Mouse (Mus musculus) hindbrain, embryonic 10.5 days (tissue): ENCODE data around the gene Wwp2. TPM values are rescaled to one million over a fixed set of nuclear protein-coding genes. Genes with fewer than 3 reads are reported as not detected.
"Not testable (repeated sequence)": the region's sequence is repeated elsewhere in the genome, so short reads cannot be mapped to it uniquely, and the experiment has no call there.

Experiments used
- DNase-seq: peaks from one replicate; pipeline ENCODE4 v3.0.0-alpha.2; 2017; ENCODE audit warnings: low spot score
- H3K27ac ChIP-seq: fragments of 300-500 bp; sonication (generic); 2 replicates; pipeline ENCODE4 v1.5.1; 2016; ENCODE audit warnings: mild to moderate bottlenecking, moderate library complexity
- H3K27me3 ChIP-seq: fragments of 300-500 bp; sonication (generic); 2 replicates; pipeline ENCODE4 v1.6.1; 2016; ENCODE audit warnings: mild to moderate bottlenecking; ENCODE audit not compliant: poor library complexity, insufficient read depth, severe bottlenecking
- H3K36me3 ChIP-seq: fragments of 300-500 bp; sonication (generic); 2 replicates; pipeline ENCODE4 v1.6.1; 2016; ENCODE audit warnings: mild to moderate bottlenecking, moderate library complexity
- H3K4me1 ChIP-seq: fragments of 300-500 bp; sonication (generic); replicated peaks from 2 replicates; pipeline ENCODE4 v1.6.1; 2016; ENCODE audit warnings: mild to moderate bottlenecking
- H3K4me3 ChIP-seq: fragments of 300-500 bp; sonication (generic); 2 replicates; pipeline ENCODE4 v1.5.1; 2016; ENCODE audit warnings: mild to moderate bottlenecking, moderate library complexity
- H3K9me3 ChIP-seq: fragments of 300-500 bp; sonication (generic); 2 replicates; pipeline ENCODE4 v1.6.1; 2016; ENCODE audit warnings: mild to moderate bottlenecking, moderate library complexity
- WGBS: fragments of 180-500 bp; shearing (Covaris S2); methylation state at CpG from one replicate; pipeline ENCODE4 v1.1.7; 2016; 5-methylcytosine and 5-hydroxymethylcytosine counted together
- polyA plus RNA-seq: library from polyadenylated mRNA; unstranded; fragments of >200 nt; fragmentation: Nextera tagmentation; extraction: Ambion mirVana; gene quantifications from 2 replicates; pipeline ENCODE4 v1.2.1, GENCODE M21; 2016

Gene Wwp2
- polyA plus RNA-seq, 1 experiment from 2014 or later = 64.6 TPM

DNA sequence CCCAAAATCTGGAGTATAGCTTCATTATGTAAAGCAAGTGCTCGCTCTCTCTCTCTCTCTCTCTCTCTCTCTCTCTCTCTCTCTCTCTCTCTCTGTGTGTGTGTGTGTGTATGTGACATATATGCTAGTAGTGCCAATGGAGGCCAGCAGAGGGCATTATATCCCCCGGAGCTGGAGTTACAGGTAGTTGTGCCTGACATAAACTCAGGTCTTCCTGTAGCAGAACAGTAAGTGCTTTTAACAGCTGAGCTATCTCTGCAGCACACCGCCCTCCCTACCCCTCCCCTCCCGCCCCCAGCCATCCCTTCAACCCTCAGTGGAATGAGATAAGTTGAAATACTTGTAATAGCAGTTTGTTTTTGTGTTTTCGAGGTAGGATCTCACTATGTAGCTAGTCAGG lies 30.5 kb downstream of the Wwp2 start:
- Histone ChIP-seq H3K4me3 (no peak overlapping the region), H3K27ac (no peak overlapping the region), H3K4me1 (peaks cover 12% of the 10 kb centered on the region), H3K27me3 (no peaks in the 10 kb centered on the region), H3K9me3 (no peaks in the 10 kb centered on the region), H3K36me3 (peaks cover 86% of the 10 kb centered on the region)
- no peak for DNase-seq
- WGBS = 93% methylated on average over 5 of the region's 5 CpGs

DNA sequence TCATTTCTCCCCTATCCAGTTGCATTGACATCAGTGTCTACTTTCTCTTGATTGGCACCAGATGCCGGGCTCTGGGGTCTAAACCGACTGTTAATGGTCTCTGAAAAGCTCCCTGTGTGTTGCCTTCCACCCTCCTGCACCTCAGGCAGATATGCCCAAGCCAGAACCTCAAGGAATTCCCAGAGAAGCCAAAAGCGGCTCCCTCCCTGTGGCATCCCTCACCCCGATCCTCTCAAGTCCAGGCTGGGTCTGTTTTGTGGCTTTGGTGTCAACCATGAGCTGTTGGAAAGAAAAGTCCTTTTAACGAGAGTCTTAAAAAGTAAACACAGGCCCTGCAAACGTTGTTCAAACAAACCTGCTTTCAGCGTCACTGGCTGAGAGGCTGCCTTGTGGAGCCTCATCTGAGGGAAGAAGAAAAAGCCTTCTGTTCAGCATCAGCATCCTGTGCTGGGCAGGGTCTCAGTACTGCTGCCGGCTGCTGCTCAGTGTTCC lies 32.7 kb downstream of the Wwp2 start:
- Histone ChIP-seq H3K4me1 (peaks cover 12% of the 10 kb centered on the region), H3K27me3 (no peaks in the 10 kb centered on the region), H3K4me3 (no peak overlapping the region), H3K9me3 (no peaks in the 10 kb centered on the region), H3K27ac (peak overlapping the region; percentile 72), H3K36me3 (peaks cover 77% of the 10 kb centered on the region)
- 59% methylated on average over 8 of the region's 8 CpGs for WGBS
- peak; percentile 38 for DNase-seq

DNA sequence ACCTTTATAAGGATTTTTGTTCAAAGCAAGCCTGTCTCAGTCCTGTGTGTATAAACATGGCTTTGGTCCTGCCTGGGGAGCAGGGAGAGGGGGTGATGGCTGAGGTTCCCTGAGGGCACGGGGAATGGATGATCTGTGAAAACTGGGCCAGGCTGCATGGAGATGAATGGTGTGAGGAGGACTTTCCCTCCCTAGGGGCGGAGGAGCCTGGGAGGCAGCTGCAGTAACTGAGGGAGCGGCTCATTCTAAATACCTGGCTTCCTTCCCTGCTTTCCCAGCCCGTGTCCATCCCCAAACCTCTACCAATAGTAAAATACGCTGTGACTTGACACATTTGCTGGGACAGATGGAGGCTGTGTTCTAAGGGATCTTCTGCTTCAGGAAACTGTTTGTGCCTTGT lies 34.1 kb downstream of the Wwp2 start:
- DNase-seq = no peak
- Histone ChIP-seq H3K27ac (no peak overlapping the region), H3K4me3 (no peak overlapping the region), H3K27me3 (no peaks in the 10 kb centered on the region), H3K9me3 (no peaks in the 10 kb centered on the region), H3K36me3 (peaks cover 69% of the 10 kb centered on the region), H3K4me1 (peaks cover 12% of the 10 kb centered on the region)
- 84% methylated on average over 5 of the region's 5 CpGs for WGBS

DNA sequence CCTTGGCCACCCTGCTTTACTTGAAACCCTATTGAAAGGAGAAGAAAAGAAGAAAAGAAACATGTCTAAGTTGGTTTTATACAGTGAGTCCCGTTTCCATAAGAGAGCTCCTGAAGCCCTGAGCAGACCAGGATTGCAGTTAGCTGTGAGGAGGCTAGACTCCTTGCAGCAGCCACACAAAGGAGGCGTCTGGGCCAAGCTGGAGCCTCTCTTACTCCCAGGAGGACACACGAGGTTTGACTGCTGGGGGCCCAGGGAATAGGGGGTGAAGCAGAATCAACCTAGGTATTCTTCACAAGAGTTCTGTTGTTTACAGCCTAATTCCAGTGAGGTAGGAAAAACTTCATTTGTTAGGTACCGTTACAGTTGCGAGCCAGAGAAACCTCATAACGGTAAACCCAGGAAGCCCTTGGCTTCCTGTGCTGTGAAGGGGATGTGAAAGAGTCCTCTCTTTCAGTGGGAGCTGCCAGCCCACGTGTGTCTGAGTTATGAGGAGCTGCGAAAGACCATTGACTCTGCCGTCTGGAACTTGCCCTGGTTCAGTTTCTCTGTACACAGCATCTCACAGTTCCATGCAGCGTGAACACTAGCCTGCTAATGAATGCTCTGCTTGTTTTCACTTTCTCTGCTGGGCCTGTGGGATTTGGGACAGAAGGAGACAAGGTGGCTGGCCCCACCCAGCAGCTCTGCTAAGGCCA lies 36.4 kb downstream of the Wwp2 start:
- no peak overlapping the region for H3K4me3 ChIP-seq
- peaks cover 60% of the 10 kb centered on the region for H3K36me3 ChIP-seq
- WGBS = 70% methylated on average over 10 of the region's 10 CpGs
- no peaks in the 10 kb centered on the region for H3K27me3 ChIP-seq
- H3K9me3 ChIP-seq = no peaks in the 10 kb centered on the region
- DNase-seq = no peak
- H3K27ac ChIP-seq = peak overlapping the region; percentile 46; the same call in 1 of the 2 replicates
- peaks cover 12% of the 10 kb centered on the region for H3K4me1 ChIP-seq

DNA sequence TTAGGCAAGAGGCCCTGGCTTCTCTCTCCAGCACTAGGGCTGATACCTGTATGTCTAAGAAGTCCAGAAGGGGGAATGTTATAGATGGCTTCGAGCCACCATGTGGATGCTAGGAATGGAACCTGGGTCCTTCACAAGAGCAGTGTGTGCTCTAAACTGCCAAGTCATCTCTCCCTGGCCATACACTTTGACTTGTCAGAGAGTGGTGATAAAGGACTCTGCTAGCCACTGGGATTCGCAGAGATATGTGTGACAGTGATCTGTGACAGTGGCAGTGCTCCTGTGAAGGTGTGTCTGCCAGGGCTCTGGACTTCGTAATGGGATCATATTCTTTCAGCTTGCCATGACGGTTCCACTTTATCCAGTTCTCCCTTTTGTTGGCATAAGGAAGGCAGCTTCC lies 37.2 kb downstream of the Wwp2 start:
- H3K36me3 ChIP-seq = peaks cover 53% of the 10 kb centered on the region
- WGBS = 90% methylated on average over 4 of the region's 4 CpGs
- DNase-seq = no peak
- no peaks in the 10 kb centered on the region for H3K9me3 ChIP-seq
- H3K4me3 ChIP-seq = no peak overlapping the region
- H3K4me1 ChIP-seq = peaks cover 8% of the 10 kb centered on the region; the same call in 1 of the 2 replicates
- H3K27ac ChIP-seq = no peak overlapping the region
- H3K27me3 ChIP-seq = no peaks in the 10 kb centered on the region

DNA sequence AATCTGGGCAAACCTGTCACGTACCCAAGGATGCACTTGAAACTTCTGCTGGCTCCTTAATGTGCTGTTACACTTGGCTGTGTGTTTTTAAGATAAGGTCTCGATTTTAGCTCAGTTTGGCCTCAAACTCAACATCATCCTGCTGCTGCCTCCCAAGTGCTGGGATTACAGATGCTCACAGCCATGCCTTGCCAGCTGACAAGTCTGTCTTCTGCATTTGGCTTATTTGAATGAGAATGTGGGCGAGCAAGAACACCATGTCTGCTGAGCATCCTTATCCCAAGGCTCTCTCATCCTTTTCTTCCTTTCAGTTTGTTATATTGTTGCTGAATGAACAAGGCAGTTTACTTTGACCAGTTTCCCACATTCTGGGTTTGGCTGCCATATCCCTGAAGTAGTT lies 39.4 kb downstream of the Wwp2 start:
- no peaks in the 10 kb centered on the region for H3K9me3 ChIP-seq
- no peaks in the 10 kb centered on the region for H3K27me3 ChIP-seq
- no peaks in the 10 kb centered on the region; the same call in 1 of the 2 replicates for H3K4me1 ChIP-seq
- 89% methylated on average over 3 of the region's 3 CpGs for WGBS
- H3K36me3 ChIP-seq = peaks cover 48% of the 10 kb centered on the region
- no peak for DNase-seq
- no peak overlapping the region for H3K4me3 ChIP-seq
- no peak overlapping the region for H3K27ac ChIP-seq

DNA sequence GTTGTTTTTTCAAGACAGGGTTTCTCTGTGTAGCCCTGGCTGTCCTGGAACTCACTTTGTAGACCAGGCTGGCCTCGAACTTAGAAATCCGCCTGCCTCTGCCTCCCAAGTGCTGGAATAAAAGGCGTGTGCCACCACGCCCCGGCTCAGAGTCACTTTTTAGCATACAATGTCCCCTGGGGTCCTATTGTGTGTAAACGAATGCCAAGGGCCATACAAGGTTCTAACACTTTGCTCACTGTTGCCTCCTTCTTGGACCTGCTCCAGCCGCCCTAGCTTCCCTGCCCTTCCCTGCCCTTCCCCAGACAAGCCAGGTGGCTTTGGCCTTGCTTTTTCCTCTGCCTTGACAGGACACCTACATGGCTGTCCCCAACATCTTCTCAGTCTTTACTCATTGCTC lies 40.6 kb downstream of the Wwp2 start:
- H3K4me1 ChIP-seq, DNase-seq, H3K9me3 ChIP-seq, H3K4me3 ChIP-seq, H3K27me3 ChIP-seq, H3K27ac ChIP-seq: not testable (repeated sequence)
- H3K36me3 ChIP-seq = peaks cover 50% of the 10 kb centered on the region
- WGBS = 85% methylated on average over 7 of the region's 7 CpGs

DNA sequence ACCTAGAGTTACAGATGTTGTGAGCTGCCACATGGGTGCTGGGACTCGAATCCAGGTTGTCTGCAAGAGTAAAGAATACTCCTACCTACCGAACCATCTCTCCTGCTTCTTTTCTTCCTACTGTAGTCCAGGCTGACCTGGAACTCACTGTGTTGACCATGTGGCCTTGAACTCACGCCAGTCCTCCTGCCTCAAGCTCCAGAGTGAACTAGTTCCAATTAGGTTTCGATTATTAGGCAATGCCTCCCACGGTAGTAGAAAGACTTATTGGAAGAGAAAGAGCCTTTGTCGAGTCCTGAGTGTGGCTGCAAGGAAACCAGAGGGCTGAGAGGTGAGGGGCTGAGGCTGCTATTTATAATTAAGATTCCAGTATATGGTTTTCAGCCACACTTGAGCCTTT lies 42.6 kb downstream of the Wwp2 start:
- WGBS = 87% methylated on average over 6 of the region's 6 CpGs
- H3K27me3 ChIP-seq = no peaks in the 10 kb centered on the region
- no peaks in the 10 kb centered on the region for H3K9me3 ChIP-seq
- no peak for DNase-seq
- H3K4me1 ChIP-seq = no peaks in the 10 kb centered on the region
- H3K4me3 ChIP-seq = no peak overlapping the region
- H3K36me3 ChIP-seq = peaks cover 47% of the 10 kb centered on the region
- no peak overlapping the region for H3K27ac ChIP-seq

DNA sequence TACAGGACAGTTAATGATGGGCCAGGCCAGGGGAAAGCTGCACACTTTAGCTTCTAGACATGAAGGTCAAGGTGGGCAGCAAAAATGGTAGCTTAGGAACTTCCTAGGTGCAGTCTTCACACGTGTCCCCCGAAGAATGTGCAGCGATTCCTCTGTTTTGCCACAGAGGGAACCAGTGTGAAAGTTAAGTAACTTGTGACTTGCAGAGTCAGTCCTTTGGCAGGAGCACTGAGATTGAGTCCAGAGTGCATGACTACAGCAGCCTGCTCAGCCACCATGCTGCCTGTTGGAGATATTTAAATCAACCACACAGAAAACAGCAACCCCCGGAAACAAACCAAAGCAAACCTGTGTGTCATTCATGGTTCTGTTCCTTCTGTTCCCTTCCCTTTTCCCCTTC lies 44.3 kb downstream of the Wwp2 start:
- Histone ChIP-seq H3K9me3 (no peaks in the 10 kb centered on the region), H3K4me3 (no peak overlapping the region), H3K4me1 (no peaks in the 10 kb centered on the region), H3K27me3 (no peaks in the 10 kb centered on the region), H3K27ac (no peak overlapping the region), H3K36me3 (peaks cover 52% of the 10 kb centered on the region)
- DNase-seq = no peak
- 94% methylated on average over 4 of the region's 4 CpGs for WGBS

DNA sequence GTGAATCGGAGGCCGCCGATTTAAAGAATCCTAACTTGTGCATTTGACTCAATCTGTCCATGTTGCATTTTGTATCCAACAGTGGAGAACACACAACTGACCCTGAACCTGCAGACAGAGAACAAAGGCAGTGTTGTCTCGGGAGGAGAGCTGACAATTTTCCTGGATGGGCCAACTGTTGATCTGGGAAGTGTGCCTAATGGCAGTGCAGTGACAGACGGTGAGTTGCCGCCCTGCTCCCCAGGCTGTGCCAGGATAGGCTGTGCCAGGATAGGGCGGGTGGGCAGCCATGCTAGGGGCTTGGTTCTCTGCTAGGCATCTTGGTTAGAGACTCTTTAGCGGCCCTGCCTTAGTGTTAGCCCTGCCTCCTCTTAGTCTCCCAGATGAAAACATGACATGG lies 47.1 kb downstream of the Wwp2 start:
- no peak for DNase-seq
- no peak overlapping the region for H3K27ac ChIP-seq
- WGBS = 85% methylated on average over 8 of the region's 8 CpGs
- H3K9me3 ChIP-seq = no peaks in the 10 kb centered on the region
- H3K27me3 ChIP-seq = no peaks in the 10 kb centered on the region
- no peak overlapping the region for H3K4me3 ChIP-seq
- peaks cover 58% of the 10 kb centered on the region for H3K36me3 ChIP-seq
- no peaks in the 10 kb centered on the region for H3K4me1 ChIP-seq

DNA sequence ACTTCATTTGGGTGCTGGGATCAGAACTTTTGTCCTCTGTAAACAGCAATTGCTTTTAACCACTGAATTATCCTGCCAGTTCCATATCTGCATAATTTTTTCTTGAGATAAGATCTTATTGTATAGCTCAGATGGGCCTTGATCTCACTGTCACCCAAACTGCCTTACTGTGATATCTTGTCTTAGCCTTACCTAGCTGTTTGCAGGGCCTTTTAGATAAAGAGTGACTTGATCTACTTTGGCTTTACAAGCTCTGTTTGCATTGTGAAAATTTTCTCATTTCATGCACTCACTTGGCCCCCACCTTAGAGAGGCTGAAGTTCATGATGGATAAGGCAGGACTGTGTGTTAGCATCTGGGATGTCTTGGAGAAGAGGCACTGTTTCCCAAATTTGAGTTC lies 48.8 kb downstream of the Wwp2 start:
- Histone ChIP-seq H3K4me3 (no peak overlapping the region), H3K36me3 (peaks cover 49% of the 10 kb centered on the region), H3K9me3 (no peaks in the 10 kb centered on the region), H3K27me3 (no peaks in the 10 kb centered on the region), H3K4me1 (peaks cover 13% of the 10 kb centered on the region; the same call in 1 of the 2 replicates), H3K27ac (no peak overlapping the region)
- DNase-seq = no peak

DNA sequence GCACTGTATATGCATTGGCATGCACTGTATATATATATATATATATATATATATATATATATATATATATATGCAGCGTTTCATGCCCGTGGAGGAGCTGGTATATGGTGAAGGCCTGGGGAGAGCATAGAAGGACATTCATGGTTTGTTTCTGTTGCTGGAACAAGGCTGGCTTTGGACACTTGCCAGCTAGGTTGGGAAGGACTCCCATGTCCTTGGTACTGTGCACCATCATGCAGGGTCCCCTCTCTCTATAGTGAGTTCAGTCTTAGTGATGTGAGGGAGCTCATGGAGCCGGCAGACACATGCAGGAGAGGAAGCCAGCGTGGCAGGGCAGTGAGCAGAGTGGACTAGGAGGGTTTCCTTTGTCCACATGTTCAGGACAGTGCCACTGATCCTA lies 52.4 kb downstream of the Wwp2 start:
- H3K27ac ChIP-seq = 0 out of 2 replicates have a peak overlapping the region, but pooled peaks have one; percentile 53
- H3K9me3 ChIP-seq = no peaks in the 10 kb centered on the region

DNA sequence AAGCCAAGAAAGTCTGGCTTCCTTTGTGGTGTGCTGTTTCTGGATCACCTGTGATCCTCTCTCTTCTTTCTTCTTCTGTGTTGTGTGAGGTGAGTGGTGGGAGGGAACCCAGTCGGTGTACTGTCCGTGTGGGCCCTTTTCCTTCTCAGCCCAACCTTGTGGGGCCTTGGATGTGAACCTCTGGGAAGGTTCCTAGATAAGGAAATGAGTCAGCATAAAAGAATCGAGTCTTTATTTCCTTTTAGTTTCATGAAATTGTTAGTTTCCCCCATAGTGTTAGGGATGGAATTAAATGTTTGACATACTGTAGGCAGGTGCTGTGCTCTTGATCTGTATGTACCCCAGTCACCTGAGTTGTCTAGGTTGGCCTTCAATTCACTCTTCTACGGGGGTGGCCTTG lies 52.9 kb downstream of the Wwp2 start:
- Histone ChIP-seq H3K9me3 (no peaks in the 10 kb centered on the region), H3K27me3 (no peaks in the 10 kb centered on the region), H3K27ac (0 out of 2 replicates have a peak overlapping the region, but pooled peaks have one; percentile 53), H3K4me1 (peaks cover 15% of the 10 kb centered on the region; the same call in 1 of the 2 replicates), H3K36me3 (peaks cover 23% of the 10 kb centered on the region), H3K4me3 (no peak overlapping the region)
- DNase-seq = no peak
- WGBS = 91% methylated on average over 4 of the region's 4 CpGs

More for the DNA sequence above, 52.4 kb downstream of the Wwp2 start:
- Histone ChIP-seq H3K4me3 (no peak overlapping the region), H3K36me3 (peaks cover 28% of the 10 kb centered on the region), H3K27me3 (no peaks in the 10 kb centered on the region), H3K4me1 (peaks cover 15% of the 10 kb centered on the region; the same call in 1 of the 2 replicates)
- WGBS = 90% methylated on average over 4 of the region's 4 CpGs
- DNase-seq = no peak
